Mouse (Mus musculus) lung, postnatal 4 days (tissue): ENCODE measurements at regions not wholly inside any gene's neighbourhood (a gene's known extent, or its start where the extent isn't known, plus 50 kb on each side); places are given as distances from the start of the nearest gene placed in this dataset.

Source experiments
- DNase-seq, 2 experiments: peaks; one replicate each; pipeline ENCODE4 v3.0.0; 2021

DNA sequence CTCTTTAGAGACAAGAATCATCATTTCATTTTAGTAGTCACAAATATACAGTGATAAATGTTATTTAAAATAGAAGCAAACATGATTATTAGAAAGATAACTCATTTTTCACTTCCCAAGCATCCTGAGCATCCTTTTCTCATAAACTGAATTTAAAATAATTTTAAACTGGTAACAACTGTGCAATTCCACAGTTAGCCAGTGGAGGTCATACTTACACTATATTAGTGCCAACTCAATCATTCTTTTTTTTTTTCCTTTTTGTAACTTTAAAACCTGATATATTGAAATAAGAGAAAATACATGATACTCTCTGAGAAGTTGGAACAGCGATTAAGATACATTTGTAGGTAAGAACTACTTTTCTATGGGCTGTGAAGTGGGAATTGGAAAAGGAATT lies 113.2 kb upstream of the Gm17509 start:
- no peak for DNase-seq

DNA sequence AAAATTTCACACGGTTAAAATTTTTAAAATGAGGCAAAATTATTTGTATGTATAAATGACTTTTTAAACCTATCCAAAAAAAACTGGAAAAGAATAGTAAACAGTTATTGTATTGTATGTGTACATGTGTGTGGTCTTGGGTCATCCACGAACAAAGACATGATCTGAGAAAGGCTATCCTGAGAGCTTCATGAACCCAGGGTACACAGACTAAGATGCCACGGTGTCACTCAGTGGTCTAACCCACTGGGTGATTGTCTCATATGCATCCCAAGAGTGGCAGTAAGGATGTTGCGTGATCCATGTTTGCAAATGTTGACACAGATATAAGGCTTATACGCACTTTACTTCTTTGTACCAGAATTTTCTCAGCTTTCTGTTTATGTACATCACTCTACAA lies 113.7 kb upstream of the Gm17509 start:
- no peak for DNase-seq

DNA sequence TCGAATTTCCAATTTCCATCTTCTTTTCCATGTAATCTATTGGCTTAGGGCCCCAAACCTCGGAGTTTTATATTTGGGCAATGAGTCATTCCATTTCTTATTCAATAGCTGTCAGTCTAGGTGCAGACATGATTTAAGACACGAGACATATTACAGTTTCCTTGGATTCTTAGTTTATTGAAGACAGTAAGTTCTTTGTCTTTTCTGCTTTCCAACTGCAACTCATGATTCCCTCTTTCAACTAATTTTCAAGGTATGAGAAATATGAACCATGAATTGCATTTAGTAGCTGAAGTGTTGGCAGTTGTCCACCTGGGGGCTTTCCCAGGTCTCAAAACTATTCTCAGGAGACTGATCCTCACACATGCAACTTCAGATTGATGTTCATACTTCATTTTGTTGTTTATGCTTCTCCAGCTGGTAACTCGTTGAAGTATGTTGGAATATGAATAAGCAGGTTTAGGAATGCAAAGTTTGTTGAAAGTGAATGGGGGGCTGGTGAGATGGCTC lies 160.3 kb upstream of the Gm17509 start:
- DNase-seq: no peak

DNA sequence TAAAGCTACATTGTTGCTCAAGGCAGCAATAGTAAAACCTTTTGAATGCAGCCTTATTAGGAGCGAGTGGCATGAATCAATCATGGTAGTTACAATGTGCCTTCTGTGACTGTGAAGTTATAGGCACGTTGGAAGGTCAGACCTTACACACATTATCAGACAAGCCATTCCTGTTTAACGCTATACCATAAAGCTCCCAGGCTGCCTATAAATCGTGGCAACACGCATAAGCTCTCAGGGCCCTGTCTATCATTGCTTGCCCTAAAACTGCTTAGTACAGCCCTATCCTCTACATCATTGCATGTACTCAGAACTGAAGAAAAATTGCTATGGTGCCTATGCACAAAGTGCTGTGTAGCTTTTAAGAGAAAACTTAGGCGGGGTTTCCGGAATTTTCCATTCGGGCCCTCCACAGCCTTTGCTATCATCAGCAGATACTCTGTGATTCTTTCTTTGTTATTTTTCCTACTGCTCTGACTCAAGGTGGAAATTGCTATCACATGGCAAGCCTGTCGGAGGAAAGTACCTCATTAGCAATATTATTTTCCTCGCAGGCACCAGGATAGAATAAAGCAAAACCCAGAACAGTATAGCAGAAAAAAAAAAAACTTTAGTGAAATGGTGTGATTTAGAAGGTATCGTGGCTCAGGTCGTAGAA lies 162.7 kb upstream of the Gm17509 start:
- DNase-seq: no peak

DNA sequence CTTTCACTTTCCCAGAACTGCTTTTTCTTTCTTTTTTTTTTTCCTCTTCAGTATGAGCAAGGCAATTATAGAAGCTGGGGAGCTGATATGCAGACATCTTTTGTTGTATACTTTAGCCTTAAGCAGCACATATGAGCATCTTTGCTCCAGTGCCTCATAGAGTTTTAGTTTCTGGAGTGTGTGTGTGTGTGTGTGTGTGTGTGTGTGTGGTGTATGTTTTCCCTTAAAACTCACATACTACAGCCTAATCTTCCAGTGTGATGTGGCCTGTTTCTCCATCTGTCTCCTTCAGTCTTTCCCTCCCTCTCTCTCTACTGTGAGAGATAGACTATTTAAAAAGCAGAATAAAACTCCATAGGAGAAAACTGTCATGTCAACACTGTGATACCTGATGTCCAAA lies 169.4 kb upstream of the Gm17509 start:
- DNase-seq: no peak

DNA sequence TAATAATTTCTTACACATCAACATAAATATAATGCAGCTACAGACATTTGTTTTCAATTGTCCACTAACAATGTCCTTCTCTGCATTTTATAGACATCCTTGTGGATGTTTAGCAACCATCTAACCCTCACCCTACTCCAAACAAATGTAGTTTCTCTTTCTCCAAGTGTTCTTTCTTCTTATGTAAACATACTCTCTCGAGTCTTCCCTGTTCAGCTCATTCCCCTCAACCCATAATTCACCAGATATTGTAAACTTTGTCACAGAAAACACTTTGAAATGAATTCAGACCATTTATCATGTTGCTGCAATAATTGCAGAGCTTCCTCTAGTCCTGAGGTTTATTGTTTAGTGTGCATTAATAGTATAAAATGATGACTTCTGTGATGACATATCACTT lies 172.6 kb upstream of the Gm17509 start:
- no peak for DNase-seq

DNA sequence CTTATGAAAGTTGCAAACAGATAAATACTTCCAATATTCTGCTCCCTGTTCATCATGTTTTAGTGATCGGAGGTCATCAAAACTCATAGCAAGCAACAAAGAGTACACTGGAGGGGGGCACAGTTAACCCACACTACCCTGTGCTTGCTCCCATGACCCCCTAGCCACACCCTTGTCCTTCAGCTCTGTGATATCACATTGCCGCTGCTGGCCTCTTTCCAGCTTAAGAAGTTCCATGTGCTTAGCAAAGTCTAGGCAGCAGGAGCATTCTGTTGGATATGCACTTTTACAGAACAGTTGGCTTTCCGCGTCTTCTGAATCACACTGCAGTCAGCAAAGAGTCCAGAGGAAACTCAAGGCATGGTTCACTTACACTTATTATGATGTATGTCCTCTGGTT lies 180.4 kb upstream of the Gm17509 start:
- no peak for DNase-seq

DNA sequence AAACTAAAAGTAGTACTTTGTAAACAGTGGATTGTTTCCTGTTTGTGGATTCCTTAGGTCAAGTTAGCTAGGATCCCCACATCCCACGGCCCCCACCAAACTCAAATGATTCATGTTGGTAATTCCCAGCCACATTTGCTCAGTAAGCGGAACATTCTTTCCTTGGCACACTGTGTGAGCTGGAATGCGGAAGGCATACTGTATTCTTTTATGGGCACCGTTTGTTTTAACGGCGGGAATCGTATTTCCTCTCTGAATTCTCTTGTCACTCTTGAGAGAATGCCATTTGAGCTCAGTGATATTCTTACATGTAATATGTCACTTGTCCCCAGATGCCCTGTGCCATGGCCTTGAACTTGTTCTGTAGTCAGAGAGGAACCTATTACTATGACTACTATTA lies 189.1 kb upstream of the Gm17509 start:
- no peak for DNase-seq

DNA sequence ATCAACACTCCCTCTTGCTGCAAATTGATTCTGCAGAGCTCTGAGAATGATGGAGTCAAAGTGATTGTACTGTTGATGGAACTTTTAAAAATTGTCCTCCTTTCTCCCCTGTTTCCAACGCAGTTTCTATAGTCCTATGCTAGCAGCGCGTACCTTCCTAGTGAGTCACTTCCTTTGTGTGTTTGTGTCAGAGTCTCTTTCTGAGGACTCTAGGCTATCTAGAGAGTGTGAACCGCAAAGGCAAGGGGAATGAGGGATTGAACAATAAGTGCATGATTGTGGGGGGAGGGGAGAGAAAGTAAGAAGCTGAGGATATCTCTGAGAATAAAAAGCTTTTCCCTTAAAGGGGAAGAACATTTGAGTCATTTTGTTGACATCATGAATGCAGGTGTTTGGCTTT lies 188.5 kb upstream of the Hcn1 start:
- DNase-seq: no peak

DNA sequence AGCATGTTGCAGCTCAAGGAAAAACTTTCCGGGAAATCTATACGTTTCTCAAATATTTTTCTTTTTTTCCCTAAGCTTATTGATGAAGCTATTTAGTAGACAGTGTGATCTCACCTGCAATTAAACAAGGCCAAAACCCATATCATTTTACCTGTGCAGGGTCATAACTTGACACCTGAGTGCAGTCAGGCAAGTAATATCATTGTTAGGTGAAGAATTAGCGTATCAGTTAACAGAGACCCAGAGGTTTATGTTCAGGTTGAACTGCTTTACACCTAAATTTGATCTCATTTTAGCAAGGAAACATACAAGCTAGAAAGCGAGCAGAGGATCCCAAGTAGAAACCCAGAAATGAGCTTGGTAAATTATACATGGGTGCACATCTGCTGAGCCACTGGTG lies 178.6 kb upstream of the Hcn1 start:
- DNase-seq: no peak

DNA sequence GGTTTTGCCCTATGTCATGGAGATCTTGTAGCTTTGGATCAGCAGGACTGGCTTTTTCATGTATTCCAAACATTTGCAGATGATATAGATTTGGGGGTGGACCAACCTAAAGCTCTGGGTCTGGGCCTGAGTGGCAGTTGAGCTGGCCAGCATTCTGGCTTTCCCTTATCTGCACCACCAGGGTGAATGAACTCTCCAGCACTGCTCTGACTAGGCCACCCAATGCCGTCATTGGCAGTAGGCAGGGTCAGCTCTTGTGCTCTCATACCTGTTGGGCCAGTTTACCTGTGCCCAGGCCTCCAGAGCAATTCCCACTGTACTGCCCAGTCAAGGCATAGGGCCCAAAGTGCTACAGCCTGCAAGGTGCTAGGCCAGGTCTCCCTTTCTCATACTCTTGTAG lies 177.1 kb upstream of the Hcn1 start:
- no peak for DNase-seq

DNA sequence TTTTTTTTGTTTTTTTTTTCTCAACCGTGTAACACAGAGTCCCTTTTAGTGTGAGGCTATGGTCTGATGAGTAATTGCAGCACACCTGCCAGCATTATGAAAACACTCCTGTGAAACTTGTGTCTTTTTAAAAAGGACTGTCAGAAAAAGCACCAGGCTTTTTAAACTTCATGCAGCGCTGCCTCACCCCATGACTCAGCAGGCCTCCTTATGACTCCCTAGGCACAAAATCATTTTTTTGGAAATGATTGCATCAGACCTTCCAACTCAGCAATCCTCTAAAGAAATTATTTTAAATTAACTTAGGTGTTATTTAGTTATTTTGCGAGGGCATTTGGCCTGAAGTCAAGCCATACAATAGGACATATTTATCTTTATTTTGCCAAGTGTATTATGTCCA lies 134.7 kb upstream of the Hcn1 start:
- DNase-seq: no peak

DNA sequence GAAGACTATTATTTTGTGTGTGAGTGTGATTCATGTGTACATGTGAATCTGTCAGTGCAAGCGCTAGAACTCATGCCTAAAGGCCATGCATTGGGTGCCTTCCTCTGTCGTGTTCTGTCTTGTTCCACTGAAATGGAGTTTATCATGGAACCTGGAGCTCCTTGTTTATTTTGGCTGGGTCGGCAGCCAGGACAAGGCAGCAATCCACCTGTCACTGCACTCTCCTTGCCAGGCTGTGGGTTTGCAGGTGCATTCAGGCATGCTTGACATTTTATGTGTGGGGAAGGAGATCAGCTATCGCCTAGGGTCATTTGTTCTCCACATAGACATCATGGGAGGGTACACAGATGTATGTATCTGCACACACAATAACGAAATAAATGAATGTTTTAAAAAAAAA lies 129.4 kb upstream of the Hcn1 start:
- no peak for DNase-seq

DNA sequence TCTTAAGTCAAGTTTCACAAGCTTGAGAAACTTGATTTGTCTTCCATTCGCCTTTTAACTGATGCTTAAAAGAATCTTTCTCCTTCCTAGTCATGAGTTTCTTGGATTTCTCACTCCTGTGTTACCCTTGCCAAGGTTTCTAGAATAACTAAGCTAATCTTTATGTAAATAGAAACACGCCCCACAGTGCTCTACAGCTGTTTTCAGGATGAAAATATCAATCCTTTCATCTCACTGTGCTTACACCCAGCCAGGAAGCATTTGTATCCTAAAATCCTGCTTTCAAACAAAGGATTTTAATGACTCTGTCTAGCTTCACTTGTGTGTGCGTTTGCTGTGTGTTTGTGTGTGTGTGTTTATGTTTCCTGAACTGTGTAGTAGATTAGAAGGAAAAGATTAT lies 119.5 kb upstream of the Hcn1 start:
- DNase-seq: no peak

DNA sequence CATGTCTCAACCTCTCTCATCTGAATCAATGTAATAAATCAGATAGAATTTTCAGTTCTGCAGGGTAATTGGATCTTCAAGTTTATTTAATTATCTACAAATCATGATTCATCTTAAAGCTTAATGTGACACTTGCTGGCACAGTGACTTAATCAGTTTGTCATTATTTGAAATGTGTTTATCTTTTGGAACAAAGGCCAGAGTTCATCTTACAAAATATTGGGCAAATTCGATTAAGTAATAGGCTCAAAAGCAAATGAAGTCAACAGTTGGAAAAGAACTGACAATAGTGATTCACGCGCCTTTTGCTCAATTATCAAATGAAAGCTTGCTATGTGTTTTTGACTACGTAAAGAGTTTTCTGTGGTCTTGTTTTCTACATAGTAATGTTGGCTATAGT lies 93.4 kb upstream of the Hcn1 start:
- DNase-seq: no peak

DNA sequence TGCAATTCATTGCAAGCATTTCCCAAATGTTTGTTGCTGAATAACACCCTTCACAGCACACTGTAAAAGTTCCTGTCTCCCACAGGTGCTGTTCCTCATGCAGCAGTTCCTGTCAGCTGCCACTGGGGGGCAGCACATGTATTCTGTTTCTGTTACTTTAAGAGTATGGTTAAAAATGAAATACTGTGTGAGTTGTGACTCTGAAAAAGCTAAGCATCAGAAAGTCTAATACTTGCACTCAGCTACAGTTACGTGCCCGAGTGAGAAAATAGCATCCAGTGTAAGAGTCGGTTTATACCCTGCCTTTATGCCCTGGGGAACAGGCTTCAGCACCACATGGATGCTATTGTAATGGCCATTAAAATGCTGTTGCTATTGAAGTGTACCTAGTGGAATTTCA lies 52.0 kb upstream of the Hcn1 start:
- DNase-seq: peak in 1 of 2 experiments; percentile 12
